Mouse (Mus musculus) adrenal gland, adult (tissue): ENCODE data around the gene Flywch2.

Source experiments
- DNase-seq, 2 experiments: peaks; one replicate each; pipeline ENCODE4 v3.0.0; 2022 to 2023; ENCODE audit warnings: low spot score in 1 of 2; ENCODE audit not compliant: inconsistent age in 2 of 2

Flywch2 gene

GRCm38 (mm10) chr17:23749400-23750191 lies 36.3 kb downstream of the Flywch2 start:
- no peak for DNase-seq

- peak; percentile 80 to 96 for DNase-seq
Observed at GRCm38 (mm10) chr17:23748631-23749391, 37.1 kb downstream of the Flywch2 start.

GRCm38 (mm10) chr17:23748026-23748425 lies 37.9 kb downstream of the Flywch2 start:
- no peak for DNase-seq

- no peak for DNase-seq
Observed at GRCm38 (mm10) chr17:23747471-23747870, 38.4 kb downstream of the Flywch2 start.

GRCm38 (mm10) chr17:23746767-23747166 lies 39.1 kb downstream of the Flywch2 start:
- no peak for DNase-seq

GRCm38 (mm10) chr17:23746311-23746710 lies 39.6 kb downstream of the Flywch2 start:
- DNase-seq = no peak

- DNase-seq = no peak
Observed at GRCm38 (mm10) chr17:23745301-23746251, 40.3 kb downstream of the Flywch2 start, which contains the start of gene Kremen2. Gene Kremen2 (minus strand): TSS chr17:23745833.

- no peak for DNase-seq
Observed at GRCm38 (mm10) chr17:23744651-23745050, 41.2 kb downstream of the Flywch2 start.

GRCm38 (mm10) chr17:23744076-23744475 lies 41.8 kb downstream of the Flywch2 start:
- no peak for DNase-seq

- DNase-seq = no peak
Observed at GRCm38 (mm10) chr17:23742941-23743340, 42.9 kb downstream of the Flywch2 start.

GRCm38 (mm10) chr17:23742210-23742793 lies 43.6 kb downstream of the Flywch2 start:
- no peak for DNase-seq

GRCm38 (mm10) chr17:23741359-23742209 lies 44.3 kb downstream of the Flywch2 start:
- no peak for DNase-seq

- DNase-seq = no peak
Observed at GRCm38 (mm10) chr17:23740598-23741021, 45.3 kb downstream of the Flywch2 start, which contains the start of gene Paqr4. Gene Paqr4 (minus strand): TSS chr17:23740867.

- DNase-seq = peak; percentile 93 to 96
Observed at GRCm38 (mm10) chr17:23740136-23740584, 45.7 kb downstream of the Flywch2 start.

GRCm38 (mm10) chr17:23739202-23740135 lies 46.4 kb downstream of the Flywch2 start:
- no peak for DNase-seq

- DNase-seq = no peak
Observed at GRCm38 (mm10) chr17:23738836-23739201, 47.1 kb downstream of the Flywch2 start.

GRCm38 (mm10) chr17:23737493-23738445 lies 48.1 kb downstream of the Flywch2 start:
- DNase-seq = no peak
